Mouse (Mus musculus): ENCODE data around the gene Wwox. TPM values are rescaled to one million over a fixed set of nuclear protein-coding genes. Genes with fewer than 3 reads are reported as not detected.

The Wwox gene
- total RNA-seq, 2 experiments from 2014 or later, result 28.8 to 30.2 TPM

- no peak for DNase-seq (ENCODE audit: low spot score in 2 of 2)
These were observed 23.9 kb downstream of the Wwox start for GRCm38 (mm10) chr8:114463305-114463704.

GRCm38 (mm10) chr8:114468526-114469207 is 29.2 kb downstream of the Wwox start:
- no peak for DNase-seq (ENCODE audit: low spot score in 2 of 2)

- DNase-seq (ENCODE audit: low spot score in 2 of 2), result no peak
These were observed 29.7 kb downstream of the Wwox start for GRCm38 (mm10) chr8:114469208-114469590.

DNA sequence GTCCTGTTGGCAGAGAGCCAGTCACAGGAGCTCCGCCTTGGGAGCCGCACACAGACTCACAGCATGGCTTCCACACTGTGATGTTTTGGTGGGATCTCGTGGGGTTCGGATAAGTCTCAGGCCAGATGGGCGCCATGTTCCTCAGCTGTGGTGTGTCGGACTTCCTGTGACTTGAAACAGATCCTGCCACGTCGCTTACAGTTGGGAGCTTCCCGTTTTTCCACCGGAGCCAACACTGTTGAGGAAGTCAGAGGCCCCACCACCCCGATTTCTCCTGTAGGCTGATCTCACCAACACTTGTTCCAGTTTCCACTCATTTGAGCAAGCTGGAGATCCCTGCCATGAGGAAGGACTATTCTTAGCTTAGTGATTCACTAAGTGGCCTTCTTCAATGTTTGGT is 34.1 kb downstream of the Wwox start:
- DNase-seq (ENCODE audit: low spot score in 2 of 2), result no peak

DNA sequence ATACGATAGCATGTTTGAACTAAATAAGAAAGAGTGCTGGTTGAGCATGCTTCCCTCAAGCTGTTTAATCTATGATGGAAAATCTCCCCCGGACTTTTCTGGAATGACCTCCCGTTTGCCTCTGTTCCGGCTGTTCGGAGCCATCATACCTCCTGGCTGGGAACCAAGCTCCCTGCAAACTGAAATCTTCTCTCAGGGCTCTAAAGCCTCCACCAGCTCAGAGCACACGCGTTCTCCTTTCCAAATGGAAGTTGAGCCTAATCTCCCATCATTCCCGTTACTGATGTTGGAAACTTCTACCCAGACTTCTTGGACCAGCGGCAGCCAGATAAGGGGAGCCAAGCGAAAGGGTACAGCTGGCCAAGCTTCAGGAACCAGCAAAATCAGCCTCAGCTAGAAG is 37.5 kb downstream of the Wwox start:
- no peak for DNase-seq (ENCODE audit: low spot score in 2 of 2)

- DNase-seq (ENCODE audit: low spot score in 2 of 2), result no peak
These were observed 38.3 kb downstream of the Wwox start for GRCm38 (mm10) chr8:114477790-114478189.

- no peak for DNase-seq (ENCODE audit: low spot score in 2 of 2)
These were observed 40.3 kb downstream of the Wwox start for GRCm38 (mm10) chr8:114479749-114480148.

GRCm38 (mm10) chr8:114491662-114492160 is 52.3 kb downstream of the Wwox start:
- no peak for DNase-seq (ENCODE audit: low spot score in 2 of 2)

DNA sequence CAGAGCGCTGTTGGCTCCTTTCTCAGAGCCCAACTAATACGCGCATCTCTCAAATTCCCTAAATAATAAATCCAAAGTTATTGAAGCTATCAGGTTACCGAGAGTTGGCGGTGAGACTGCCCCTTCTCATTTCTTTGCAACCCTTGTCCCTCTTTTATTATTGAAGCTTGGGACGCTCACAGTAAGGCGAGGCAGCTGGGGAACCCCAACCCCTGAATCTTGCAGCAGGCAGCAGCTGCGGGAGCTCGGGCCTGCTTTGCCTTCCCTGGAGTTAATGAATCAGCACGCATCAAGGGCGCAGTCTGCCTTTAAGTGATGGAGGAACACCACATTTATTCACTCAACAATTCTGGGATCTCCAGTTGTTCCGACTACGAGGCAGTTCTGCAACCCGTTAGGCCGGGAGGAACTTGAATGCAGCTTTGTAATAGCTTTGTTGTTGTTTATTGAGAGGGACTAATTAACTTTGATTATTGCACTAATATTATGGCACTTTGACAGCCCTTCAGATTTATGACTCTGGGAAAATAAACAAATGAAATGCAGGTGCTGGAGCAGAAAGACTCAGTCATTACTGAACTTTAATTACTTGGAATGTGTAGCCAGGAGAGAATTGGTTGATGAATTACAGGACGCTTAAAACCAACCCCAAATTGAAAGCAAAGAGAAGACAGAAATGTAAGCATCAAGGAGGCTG is 60.1 kb downstream of the Wwox start:
- DNase-seq (ENCODE audit: low spot score in 2 of 2), result no peak

- DNase-seq (ENCODE audit: low spot score in 2 of 2), result no peak
These were observed 62.5 kb downstream of the Wwox start for GRCm38 (mm10) chr8:114501906-114502305.

DNA sequence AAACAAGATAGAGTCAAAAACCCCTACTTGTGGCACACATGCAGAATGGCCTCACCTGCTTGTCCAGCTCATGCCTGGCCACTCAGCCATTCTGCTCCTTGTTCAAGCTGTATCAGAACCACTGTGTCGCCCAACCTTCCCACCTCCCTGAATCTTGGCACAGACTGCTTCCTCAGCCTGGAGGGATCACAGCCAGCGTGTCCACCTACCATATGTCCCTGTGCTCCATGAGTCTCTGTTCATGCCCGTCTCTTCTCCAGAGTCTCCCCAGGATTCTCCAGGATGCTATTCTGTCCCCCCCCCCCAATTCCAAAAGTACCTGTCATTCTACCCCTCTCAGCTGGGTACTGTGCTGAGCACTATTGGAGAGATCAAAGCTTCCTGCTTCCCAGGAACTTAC is 63.7 kb downstream of the Wwox start:
- no peak for DNase-seq (ENCODE audit: low spot score in 2 of 2)

DNA sequence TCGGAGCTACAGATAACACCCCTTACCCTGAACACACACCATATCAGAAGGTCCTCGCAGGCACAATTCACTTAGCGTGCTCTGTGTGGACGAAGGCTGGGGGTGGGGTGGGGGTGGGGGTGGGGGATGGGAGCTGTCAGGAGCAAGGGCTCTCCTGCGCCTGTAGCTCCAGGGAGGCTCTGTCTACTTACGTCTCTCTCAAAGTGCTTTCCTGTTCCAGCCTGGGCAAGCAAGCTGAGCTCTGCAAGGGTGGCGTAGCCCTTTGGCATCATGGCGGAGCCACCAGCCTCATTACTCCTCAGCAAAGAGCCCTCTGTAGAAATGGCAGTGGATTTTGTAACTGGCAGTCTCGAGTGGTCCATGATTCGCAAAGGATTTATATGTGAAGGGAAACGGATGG is 65.4 kb downstream of the Wwox start:
- no peak for DNase-seq (ENCODE audit: low spot score in 2 of 2)

GRCm38 (mm10) chr8:114505351-114506347 is 66.2 kb downstream of the Wwox start:
- DNase-seq (ENCODE audit: low spot score in 2 of 2), result no peak

GRCm38 (mm10) chr8:114507404-114507803 is 67.9 kb downstream of the Wwox start:
- DNase-seq (ENCODE audit: low spot score in 2 of 2), result no peak

DNA sequence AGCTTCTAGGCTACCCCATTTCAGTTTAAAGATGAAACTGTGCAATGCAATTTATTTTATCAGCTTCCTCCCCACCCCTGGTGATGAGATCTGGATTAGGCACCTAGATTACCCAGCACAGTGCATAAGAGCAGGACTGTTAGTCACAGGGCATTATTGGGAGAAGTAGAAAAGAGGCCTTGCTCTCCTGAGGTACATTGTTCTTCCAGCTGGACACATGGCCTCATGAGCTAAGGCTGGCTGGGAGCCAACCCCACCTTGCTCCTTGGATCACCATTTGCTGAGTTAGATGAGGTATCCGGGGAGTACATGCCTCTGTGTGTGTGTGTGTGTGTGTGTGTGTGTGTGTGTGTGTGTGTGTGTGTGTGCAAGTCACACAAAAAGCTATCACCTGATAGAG is 70.8 kb downstream of the Wwox start:
- no peak for DNase-seq (ENCODE audit: low spot score in 2 of 2)

DNA sequence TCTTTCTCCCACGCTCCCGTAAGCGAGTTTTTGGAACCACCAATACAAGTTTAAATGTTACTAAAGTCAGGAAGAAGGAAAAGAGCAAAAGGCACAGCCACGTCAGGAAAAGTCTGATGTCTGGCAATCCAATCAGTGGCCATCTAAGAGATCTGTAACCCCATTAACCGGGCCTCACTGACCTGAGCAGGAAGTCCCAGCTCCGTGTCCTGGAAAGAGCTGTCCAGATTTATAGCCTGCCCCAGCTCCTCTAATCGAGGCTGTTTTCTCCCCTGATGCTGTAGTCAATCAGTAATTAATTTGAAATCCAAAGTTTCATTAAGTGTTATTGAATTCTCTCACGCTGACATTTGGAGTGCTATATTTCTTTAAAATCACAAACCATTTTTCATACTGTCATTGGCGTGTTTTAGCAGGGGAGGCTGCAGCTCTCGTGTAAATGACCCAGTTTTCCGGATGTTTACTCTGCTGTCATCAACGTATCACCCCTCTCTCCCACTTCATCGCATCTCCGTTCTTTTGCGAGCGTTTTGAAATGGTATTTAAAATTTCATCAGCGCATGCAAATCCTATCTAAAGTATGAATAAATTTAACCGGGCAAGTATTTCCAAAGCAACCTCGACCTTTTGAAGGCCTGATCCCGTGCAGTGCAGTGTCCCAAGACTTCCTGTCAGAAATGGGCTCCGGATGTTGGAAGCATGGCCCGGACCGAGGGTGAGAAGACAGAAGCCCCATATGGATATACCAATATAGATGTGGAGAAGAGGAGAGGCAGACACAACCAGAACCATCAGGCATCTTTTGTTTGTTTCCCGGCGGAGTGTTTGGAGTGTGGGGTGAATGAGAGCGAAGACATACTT is 72.8 kb downstream of the Wwox start:
- DNase-seq (ENCODE audit: low spot score in 2 of 2), result no peak

DNA sequence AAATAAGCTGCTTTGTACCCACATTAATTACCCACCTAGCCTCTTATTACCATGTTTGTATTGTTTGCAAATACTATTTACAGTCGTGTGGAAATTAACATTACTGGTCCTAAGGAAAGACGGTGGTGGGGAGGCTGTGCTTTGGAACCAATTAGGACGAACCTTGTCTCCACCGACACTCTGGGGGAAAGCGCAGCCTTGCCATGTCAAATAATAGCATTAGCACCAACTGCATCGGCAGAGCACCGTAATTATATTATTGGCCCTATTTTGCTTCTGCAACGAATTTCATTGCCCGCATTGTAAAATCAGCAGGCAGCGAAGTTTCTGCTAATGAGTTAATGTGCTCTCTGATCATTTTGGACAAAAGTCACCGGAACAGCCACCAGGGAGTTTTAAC is 75.2 kb downstream of the Wwox start:
- DNase-seq (ENCODE audit: low spot score in 2 of 2), result no peak

DNA sequence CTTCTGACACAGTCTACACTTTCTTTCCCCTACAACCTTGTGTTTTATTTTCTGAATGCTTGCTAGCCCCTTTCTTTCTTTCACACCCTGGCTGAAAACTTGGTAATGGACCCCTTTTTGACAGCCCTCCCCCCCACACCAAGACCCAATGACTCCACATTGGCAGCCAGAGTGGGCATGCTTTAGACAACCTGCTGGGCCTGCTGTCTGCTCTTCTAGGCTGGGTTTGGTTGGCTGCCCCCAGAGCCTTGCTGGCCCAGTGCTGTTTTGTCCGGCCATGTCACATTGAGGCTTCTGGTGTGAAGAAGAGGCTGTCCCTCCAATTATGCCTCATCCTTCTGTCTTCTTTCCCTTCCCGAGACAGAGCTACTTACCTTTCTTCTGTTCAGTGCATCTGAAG is 83.6 kb downstream of the Wwox start:
- no peak for DNase-seq (ENCODE audit: low spot score in 2 of 2)

- no peak for DNase-seq (ENCODE audit: low spot score in 2 of 2)
These were observed 87.3 kb downstream of the Wwox start for GRCm38 (mm10) chr8:114526626-114527267.

DNA sequence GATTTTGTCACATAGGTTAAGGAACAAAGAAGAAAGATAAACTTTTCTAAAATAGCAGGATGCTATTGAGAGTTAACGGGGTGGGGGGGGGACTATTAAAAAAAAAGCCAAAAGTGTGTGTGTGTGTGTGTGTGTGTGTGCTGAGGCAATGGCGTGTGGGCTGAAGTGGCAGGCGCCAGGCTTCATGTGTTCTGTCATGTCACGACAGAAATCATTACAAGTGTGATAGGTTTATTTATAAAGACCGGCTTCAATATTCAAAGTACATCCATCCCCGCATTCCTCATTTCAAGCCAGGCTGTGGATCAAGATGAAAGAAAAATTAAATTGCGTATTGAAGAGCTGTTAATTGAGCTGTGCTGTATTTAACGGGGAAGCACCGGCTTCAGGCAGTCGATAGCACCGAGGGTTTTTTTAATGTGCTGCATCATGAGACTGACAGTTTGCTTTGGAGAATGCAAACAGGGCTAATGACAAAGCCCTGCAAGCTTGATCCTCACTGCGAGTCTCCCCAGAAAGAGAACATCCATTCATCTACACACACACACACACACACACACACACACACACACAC is 88.3 kb downstream of the Wwox start:
- no peak for DNase-seq (ENCODE audit: low spot score in 2 of 2)
